Mouse (Mus musculus): Measurements from ENCODE around the gene Kcnab1.

Kcnab1 gene

DNA sequence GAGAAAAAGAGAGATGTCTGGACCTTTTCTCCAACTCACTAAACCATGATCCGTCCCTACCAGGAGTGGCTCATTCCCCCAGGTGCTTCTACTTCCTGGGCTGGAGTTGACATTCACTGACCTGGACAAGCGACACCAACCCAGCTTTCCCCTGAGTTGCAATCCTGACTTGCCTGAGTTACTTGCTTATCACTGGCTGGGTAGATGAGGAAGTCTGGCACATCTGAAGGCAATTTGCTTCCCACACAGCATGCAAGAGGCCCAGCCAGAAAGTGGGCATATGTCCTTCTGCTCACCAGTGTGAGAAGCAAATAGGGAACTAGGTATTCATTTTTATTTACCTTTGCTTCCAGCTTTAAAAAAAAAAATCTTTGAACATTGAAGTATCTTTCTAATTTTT, 174.2 kb downstream of the Kcnab1 start:
- in situ Hi-C loops (cut with MboI; ENCODE audit: low pct_unique_long_range_greater_than_20kb in 1 of 2, low sequenced_read_pairs in 2 of 2, unreplicated experiment in 1 of 2): no loop called here

DNA sequence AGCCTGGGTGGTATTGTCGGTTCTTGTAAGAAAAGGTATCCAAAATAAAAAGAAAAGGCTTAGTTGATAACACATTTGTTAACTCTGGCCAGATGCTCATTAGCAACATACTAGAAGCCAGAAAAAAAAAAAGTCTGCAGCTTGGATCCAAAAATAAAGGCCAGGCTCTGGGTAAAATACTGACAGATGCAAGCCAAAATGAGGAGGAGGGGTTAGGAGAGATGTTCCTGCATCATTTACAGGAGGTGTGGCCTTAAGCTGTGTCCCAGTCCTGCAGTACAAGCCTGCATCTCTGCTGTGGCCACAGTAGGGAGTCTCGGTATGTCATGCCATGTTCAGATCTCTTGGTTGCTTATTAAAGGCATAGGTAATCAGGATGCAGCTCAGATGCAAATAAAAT, 179.8 kb downstream of the Kcnab1 start:
- in situ Hi-C loops (cut with MboI; ENCODE audit: low pct_unique_long_range_greater_than_20kb in 1 of 2, low sequenced_read_pairs in 2 of 2, unreplicated experiment in 1 of 2): no loop called here

DNA sequence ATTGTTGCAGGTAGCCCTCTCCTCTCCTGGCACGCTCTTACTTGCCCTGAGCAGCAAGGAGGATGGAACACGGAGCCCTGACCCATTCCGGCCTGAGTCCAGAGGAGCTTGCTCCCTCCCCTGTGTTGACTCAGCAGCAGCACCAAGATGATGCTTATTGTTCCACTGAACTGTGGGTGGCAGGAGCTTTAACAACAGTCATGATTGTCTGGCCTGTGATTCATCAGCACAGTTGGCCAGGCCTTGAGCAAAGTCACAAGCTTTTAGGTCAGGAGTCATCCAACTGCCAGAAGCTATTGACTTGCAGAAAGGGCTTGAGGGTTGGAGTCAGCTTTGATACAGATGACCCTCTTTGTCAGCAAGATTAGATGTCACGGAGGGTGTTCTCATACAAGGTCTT, 187.8 kb downstream of the Kcnab1 start:
- in situ Hi-C loops (cut with MboI; ENCODE audit: low pct_unique_long_range_greater_than_20kb in 1 of 2, low sequenced_read_pairs in 2 of 2, unreplicated experiment in 1 of 2): no loop called here

DNA sequence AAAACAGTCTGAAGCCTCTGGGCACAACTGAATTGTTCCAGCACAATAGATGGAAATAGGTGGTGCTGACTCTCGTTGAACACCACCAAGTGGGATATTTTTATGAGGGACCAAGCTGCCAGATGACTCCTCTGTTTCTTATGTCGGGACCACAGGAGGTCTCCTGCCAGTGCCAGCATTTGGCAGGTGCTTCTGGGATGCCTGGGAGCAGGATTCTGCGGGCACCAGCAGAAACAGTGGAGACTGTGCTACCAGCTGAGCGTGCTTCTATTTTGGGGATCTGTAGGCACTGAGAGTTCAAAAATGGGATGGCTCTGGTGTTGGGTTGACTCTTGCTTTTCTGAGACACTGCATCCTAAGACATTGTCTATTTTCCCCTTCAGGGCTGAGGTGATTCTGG, 190.0 kb downstream of the Kcnab1 start:
- in situ Hi-C loops (cut with MboI; ENCODE audit: low pct_unique_long_range_greater_than_20kb in 1 of 2, low sequenced_read_pairs in 2 of 2, unreplicated experiment in 1 of 2): no loop called here

DNA sequence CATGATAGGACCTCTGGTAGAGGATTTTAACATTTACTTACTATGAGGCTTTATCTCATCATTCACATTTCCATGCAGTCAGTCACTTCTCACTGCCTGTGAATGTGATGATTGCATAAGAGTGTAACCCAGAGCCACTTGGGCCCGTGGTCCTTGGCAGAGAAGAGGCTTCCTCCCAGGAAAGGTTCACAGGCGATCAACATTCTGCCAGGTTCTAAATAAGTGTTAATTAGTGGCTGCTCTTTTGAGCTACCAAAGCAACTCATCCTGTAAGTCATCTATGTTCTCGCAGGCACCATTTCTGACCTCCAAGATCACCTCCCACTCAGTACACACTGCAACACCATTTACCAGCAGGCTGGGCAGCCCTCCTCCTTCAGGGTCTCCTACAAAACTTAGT, 192.3 kb downstream of the Kcnab1 start:
- in situ Hi-C loops (cut with MboI; ENCODE audit: low pct_unique_long_range_greater_than_20kb in 1 of 2, low sequenced_read_pairs in 2 of 2, unreplicated experiment in 1 of 2): no loop called here

DNA sequence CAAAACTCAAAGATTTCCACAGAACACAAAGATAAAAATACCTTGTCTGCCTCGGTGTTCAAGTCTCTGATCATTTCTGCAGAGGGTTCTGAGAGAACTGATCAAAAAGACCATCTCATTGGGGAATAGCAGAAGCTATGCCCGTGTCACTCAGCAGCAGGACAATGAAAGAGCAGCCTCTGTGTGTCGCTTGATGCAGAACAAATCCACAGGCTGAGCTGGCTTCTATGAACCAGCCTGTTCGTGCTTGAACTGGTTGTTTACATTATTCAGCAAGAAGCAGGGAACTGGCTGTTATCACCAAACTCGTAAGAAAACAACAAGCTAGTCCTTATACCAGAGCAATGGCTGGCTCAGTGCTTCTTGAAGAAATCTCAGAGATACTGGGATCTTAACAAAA, 193.4 kb downstream of the Kcnab1 start:
- in situ Hi-C loops (cut with MboI; ENCODE audit: low pct_unique_long_range_greater_than_20kb in 1 of 2, low sequenced_read_pairs in 2 of 2, unreplicated experiment in 1 of 2): no loop called here

DNA sequence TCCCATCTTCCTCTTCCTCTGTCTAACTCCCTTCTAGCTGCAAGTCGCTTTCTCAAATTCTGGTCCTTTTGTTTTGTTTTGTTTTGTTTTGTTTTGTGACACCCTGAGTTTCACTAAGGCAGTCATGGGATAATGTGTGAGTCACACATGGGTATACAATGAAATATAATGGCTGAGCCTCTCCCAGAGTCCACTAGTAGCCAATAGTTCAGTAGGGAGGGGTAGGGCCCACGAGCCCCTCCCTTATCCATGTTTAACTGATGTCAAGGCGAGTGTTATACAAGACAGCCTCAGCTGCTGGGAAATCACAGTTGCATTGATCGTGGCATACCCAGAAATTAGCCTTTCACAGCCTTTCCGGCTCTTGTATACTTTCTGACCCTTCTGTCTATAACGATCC, 206.7 kb downstream of the Kcnab1 start:
- in situ Hi-C loops (cut with MboI; ENCODE audit: low pct_unique_long_range_greater_than_20kb in 1 of 2, low sequenced_read_pairs in 2 of 2, unreplicated experiment in 1 of 2): no loop called here

DNA sequence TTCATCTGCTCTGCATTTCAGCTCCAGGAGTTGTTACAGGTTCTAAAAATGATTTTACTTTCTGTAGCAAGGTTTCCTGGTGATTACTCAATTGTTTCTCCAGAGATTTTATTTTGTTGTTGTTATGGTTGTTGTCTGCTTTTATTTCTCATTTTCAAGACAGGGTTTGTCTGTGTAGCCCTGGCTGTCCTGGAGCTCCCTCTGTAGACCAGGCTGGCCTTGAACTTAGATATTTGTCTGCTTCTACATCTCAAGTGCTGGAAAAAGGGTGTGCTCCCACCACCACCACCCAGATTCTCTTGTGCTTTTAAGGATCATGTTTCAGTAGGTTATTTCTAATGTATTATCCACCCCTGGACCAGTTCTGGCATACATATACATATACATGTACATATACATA, 207.6 kb downstream of the Kcnab1 start:
- in situ Hi-C loops (cut with MboI; ENCODE audit: low pct_unique_long_range_greater_than_20kb in 1 of 2, low sequenced_read_pairs in 2 of 2, unreplicated experiment in 1 of 2): no loop called here

DNA sequence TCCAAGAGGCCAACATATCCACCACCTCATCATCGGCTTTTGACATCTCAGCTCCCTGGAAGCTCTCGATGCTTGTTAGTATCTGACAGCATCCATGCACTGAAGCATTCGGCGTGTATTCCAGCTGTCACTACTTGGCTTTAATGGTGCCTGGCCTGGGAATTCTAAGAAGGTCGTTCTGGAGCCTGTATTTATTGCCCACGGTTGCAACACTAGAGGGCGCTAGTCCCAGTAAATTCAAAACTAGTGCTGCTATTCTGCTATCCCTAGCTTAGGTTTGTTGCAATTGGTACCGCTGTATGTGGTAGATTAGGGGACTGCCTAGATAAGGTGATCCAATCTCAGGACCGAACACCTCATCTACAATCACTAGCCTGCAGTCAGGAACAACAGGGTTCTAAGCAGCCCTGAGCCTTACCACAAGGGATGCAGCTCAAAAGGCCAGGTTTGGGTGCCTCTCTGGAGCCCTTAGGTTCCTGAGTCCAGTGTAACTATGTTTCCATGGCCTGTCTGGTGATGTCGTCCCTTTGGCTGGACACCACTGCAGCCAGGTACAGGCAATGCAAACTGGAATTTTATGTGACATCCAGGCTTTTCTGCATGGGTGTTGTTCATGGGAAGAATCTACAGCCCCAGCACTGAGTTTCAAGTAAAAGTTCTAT, 208.8 kb downstream of the Kcnab1 start:
- in situ Hi-C loops (cut with MboI; ENCODE audit: low pct_unique_long_range_greater_than_20kb in 1 of 2, low sequenced_read_pairs in 2 of 2, unreplicated experiment in 1 of 2): no loop called here

DNA sequence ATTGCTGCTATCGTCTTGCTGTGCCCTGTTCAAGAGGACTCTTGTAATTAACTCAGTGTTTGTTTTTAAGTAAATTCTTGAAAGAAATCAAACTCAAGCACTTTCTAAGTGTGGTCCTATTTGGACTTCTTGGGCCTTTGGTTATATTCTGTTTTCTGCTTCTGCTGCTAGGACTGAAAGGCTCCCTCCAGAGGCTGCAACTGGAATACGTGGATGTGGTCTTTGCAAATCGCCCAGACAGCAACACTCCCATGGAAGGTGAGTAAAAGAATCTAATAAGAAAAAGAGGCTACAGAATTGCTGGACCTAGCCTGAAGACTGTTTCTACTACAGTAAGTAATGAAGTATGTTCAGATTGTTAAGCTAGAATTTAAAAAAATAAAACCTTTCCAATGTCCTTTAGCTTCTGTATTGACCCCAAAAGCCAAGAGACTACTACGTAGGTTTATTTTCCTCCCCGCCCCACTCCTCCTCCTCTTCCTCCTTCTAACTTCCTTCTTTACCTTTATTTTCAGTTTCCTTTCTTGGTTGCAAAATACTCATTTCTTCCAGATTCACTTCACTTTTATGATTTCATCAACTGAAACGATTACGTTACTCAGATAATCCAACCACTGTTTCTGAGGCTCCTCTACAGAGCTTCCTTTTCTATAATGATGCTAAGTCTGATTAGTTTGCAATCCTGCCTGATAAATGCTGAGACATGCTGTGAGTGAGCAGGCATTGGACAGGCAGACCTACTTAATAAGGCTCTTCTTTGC, 210.2 kb downstream of the Kcnab1 start:
- in situ Hi-C loops (cut with MboI; ENCODE audit: low pct_unique_long_range_greater_than_20kb in 1 of 2, low sequenced_read_pairs in 2 of 2, unreplicated experiment in 1 of 2): no loop called here

DNA sequence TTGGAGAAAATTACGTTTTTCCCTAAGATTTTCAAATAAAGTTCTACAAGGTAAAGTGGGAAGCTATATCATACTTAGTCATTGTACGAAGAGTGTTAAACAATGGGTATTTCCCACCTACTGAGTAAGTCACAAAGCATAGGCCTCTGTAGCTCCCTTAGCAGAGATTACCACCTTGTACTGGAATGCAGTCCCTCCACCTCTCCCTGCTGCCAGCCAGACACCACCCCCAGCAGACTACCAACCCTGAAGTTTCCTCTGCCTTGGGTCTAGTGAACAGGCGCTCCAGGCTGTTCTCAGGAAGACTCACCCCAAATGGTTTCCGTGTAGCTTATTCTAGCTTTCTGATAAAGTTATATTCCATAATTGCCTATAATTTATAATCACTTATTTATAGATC, 211.8 kb downstream of the Kcnab1 start:
- in situ Hi-C loops (cut with MboI; ENCODE audit: low pct_unique_long_range_greater_than_20kb in 1 of 2, low sequenced_read_pairs in 2 of 2, unreplicated experiment in 1 of 2): no loop called here

DNA sequence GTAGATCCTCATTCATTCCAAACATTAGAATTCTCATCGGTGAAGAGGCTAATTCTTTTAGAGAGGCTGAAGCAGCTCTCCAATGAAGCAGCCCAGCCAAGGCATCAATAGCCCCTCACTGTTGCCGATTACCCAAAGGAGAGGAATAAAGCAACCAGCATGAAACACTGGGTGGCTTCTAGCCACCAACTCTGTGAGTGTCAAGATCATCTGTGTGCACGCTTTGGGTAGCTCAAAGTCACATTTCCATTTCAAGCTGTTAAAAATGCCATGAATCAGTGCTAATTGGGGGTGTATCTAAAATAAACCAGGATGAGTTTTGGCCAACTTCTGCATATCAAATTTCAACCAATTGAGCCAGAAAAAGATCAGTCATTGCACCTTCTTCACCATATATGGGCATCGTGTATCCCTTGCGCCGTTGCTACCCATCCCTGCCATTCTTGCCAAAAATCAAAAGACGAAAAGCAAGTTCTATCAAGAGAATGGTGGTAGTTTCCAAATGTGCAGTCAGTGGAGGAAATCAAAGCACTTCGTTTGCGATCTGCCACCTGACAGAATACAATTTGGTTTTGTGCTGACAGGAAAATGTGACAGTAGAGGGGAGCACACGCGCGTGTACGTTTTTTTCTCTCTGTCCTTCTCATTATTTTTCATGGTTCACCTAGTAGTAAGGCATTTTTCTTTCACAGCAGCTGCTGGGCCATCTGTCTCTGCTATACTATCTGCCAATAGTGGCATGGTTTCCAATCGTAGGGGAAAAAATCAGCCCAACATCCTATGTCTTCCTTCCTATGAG, 213.0 kb downstream of the Kcnab1 start:
- in situ Hi-C loops (cut with MboI; ENCODE audit: low pct_unique_long_range_greater_than_20kb in 1 of 2, low sequenced_read_pairs in 2 of 2, unreplicated experiment in 1 of 2): no loop called here

DNA sequence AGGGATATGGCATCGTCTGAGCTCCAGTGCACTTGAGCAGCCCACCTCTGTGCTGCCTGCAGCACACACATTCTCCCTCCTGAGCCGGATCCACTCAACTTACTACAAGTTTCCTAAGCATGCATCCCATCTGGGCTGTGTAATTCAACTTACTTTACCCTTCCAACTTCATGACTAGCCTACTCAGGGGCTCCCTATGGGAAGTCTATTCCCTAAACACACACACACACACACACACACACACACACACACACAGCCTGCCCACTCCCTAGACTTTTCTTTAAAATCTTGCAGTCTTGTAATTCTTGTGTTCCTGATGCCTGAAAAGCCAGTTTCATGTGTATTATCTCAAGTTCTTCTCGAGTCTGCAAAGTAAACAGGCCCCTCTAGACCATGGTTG, 216.1 kb downstream of the Kcnab1 start:
- in situ Hi-C loops (cut with MboI; ENCODE audit: low pct_unique_long_range_greater_than_20kb in 1 of 2, low sequenced_read_pairs in 2 of 2, unreplicated experiment in 1 of 2): no loop called here

DNA sequence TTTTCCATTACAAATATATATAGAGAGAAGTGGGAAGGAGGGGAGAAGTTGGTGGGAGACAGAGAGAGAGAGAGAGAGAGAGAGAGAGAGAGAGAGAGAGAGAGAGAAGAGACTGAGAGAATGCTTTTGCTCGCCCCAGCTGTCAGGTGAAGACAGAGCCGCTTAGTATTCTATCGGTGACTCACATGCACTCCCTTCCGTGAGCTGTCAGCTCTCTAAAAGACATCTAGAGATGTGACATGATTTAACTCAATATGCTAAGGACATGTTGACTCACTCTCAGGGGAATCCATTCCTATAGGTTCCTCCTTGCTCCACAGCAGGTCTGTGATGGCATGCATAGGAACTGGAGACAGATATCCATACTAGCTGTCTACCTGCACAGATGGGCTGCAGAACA, 219.6 kb downstream of the Kcnab1 start:
- in situ Hi-C loops (cut with MboI; ENCODE audit: low pct_unique_long_range_greater_than_20kb in 1 of 2, low sequenced_read_pairs in 2 of 2, unreplicated experiment in 1 of 2): no loop called here

DNA sequence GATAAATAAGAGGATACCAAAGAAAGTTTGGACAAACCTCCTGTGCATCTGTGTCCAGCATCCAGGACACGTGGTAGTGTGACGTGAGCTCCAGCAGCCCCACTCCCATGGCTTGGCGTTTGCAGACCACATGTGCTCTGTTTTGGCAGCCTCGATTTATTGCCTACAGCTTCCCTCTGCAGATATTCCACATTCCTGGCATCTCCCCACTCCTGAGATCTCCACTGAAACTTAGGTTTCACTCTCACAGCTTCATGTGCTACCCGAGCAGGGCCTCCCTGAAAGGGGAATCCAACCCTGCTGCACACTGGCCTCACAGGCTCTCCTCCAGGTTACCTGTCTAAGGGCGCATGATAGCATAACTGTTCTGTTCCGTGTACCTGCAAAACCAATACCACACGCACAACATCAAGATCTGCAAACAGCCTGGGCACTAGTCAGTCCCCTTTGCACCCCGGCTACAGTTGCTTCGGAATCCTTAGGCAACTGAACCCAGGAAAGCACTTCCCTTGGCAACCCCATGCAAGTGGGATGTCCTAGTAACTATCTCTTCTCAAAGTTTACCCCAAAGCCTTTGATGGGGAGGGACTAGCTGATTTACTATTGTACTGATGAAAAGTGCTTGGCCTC, 228.8 kb downstream of the Kcnab1 start:
- in situ Hi-C loops (cut with MboI; ENCODE audit: low pct_unique_long_range_greater_than_20kb in 1 of 2, low sequenced_read_pairs in 2 of 2, unreplicated experiment in 1 of 2): no loop called here

DNA sequence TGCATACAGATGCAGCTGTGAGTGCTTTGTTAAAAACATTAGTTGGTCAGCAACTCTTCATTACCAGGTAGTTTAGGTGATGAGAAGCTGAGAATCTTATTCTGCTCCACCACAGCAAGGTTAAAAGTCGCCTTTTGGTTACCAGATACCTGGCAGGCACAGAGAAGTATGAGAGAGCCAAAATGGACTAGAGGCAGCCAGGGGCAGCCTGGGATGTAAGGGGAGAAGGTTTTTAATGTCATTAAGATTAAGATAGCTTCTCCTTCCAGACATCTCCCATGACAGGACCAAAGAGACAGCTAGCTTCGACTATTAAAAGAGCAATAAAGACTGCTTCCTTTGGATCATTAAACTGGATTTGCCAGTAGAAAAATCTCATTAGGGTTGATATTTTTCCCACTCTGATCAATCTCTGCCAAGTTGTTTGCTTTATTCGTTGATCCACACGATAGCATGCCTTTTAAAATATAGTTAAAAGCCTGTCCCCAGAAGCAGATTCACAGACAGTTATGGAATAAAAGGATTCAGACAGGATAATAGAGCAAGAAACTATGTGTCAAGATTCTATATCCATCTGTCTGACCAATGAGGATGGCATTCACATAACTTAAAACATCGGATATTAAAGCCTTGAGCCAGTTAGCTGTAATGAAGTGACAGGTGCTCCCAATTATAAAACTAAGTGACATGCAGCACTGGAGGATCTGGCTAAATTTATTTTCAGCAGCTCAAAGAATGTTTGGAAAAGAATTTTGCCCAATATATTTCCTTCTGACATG, 231.2 kb downstream of the Kcnab1 start:
- in situ Hi-C loops (cut with MboI; ENCODE audit: low pct_unique_long_range_greater_than_20kb in 1 of 2, low sequenced_read_pairs in 2 of 2, unreplicated experiment in 1 of 2): no loop called here

DNA sequence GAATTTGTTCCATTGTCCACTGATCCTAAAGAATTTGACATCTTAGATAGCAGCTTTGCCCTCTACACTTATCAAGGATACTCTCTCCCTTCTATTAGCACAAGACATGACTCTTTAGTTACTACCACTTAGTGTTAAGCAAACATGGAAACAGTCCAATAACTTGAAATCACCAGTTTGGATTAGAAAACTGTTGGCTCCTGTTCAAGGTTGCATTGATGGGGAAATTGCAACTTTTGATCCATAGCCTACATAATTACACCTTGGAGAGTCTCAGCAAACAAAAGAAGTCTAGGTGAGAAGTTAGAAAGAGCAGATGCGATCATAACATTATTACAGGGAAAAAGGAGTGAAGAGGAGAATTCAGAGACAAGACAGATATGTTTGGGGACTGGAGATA, 237.0 kb downstream of the Kcnab1 start:
- in situ Hi-C loops (cut with MboI; ENCODE audit: low pct_unique_long_range_greater_than_20kb in 1 of 2, low sequenced_read_pairs in 2 of 2, unreplicated experiment in 1 of 2): no loop called here

DNA sequence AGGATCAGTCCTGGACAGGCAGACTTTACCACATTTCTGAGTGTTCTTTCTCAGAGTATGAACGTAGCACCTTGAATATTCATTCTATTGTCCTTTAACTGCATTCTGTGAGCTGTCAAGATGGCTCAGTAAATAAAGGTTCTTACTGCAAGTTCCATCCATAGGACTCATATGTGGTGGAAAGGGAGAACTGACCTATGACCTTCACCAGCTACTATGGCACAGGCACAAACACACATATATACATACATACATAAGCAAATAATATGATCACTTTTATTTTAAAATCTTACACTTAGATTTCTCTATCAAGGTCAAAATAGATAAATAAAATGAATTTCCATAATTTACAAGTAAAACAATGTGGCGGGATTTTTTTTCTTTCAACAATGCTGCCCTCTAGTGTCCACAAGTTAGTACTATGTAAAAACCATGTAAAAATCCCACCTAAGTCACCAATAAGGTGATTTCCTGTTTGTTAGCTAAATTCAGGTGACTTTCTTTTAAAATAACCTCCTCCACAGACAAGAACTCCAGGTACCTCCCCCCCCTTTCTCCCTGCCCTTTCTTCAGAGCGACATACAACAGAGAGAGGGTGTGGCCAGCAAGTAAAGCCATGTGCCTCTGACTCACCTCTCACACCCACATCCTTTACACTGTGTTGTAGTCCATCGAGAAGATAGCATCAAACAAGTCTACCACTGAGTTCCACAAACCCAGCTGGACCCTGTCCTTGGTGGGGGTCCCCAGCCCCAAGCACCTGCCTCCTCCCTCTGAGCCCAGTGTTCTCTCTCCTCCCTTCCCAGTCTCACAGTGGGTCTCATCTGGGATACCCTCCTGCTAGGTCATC, 243.3 kb downstream of the Kcnab1 start:
- in situ Hi-C loops (cut with MboI; ENCODE audit: low pct_unique_long_range_greater_than_20kb in 1 of 2, low sequenced_read_pairs in 2 of 2, unreplicated experiment in 1 of 2): no loop called here

All from mouse embryonic stem cell (cell line).